Mouse (Mus musculus) retina, adult 2 months (tissue): ENCODE data around the gene Hoxa6.
A peak's percentile ranks its signal among the peaks of the same experiment; 100 is the strongest.

ENCODE experiments used
- DNase-seq: peaks from one replicate; pipeline ENCODE4 v3.0.0-alpha.2; 2012; ENCODE audit warnings: low read depth, low spot score

The Hoxa6 gene

GRCm38 (mm10) chr6:52228475-52229465 is 20.2 kb upstream of the Hoxa6 start:
- no peak for DNase-seq

DNA sequence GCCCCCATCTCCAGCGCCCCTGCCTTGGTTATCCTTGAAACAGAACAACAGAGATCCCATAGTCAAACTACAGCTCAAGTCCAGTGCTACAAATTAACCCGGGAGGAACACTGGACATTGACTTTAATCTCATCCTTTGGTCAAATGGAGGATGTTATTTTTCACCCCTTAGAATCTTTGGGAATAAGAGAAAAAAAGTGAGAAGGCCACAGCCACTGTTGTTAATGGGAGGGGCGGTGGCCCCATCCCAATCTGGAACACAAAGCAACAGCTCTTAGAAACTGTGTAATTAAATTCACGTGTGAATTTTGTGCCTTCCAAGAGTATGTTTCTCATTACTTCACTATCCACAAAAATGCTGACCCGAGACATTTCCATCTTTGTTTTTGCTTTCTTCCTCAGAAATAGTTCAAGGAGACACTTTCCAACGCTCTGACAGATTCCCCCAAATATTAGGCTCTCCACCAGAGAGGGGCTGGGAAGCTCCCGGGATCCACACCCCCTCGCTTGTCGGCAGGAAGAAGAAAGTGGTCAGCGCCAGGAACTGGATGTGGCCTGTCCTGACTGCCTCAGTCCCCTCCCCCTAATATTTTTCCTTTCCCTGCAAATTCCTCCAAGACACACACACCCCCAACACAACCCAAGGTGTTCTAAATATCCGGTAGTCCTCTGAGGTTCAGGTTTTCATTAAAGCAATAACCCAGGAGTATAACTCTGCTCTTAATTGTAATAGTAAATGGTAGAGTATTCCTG is 19.1 kb upstream of the Hoxa6 start:
- DNase-seq: no peak

GRCm38 (mm10) chr6:52226569-52227257 is 18.2 kb upstream of the Hoxa6 start:
- DNase-seq: no peak

- no peak for DNase-seq
These were observed 17.4 kb upstream of the Hoxa6 start for GRCm38 (mm10) chr6:52225612-52226568.

DNA sequence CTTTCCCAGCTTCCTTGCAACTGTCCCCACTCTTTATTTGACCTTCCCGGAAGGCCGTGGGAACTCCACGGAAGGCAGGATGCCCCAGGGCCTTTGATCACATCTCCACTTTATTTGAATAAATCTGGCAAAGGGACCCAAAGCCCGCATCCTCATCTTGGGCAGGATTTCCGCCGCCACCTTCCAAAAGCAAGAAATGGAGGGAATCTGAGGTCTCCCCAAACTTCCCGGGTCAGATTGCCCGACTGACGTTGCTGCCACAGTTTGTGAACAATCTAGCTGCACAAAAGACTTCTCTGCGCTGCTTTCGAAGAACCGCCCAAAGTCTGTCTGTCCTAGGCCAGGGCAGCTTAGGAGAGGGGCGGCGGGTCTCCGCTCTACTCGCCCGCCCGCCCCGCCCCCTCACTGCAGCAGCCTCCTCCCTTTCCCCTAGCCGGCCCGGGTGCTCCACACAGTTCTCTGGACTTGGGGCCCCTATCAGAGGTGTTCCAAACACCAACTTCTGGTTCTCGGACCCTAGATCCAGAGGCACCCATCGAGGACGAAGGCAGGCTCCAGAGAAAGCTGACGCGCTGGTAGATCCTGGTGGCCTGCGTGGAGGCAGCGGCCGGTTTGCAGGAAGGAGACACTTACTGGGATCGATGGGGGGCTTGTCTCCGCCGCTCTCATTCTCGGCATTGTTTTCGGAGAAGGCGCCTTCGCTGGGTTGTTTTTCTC is 16.5 kb upstream of the Hoxa6 start:
- no peak for DNase-seq

- no peak for DNase-seq
These were observed 15.6 kb upstream of the Hoxa6 start for GRCm38 (mm10) chr6:52223939-52224760.

GRCm38 (mm10) chr6:52222729-52223128 is 14.2 kb upstream of the Hoxa6 start:
- DNase-seq: no peak

GRCm38 (mm10) chr6:52221993-52222685 is 13.6 kb upstream of the Hoxa6 start:
- DNase-seq: no peak

GRCm38 (mm10) chr6:52221337-52221992 is 12.9 kb upstream of the Hoxa6 start, which contains the start of gene Hoxa7:
Gene Hoxa7 (minus strand): TSS chr6:52221854.
- DNase-seq: peak; percentile 59

- DNase-seq: no peak
These were observed 12.4 kb upstream of the Hoxa6 start for GRCm38 (mm10) chr6:52220865-52221310.

DNA sequence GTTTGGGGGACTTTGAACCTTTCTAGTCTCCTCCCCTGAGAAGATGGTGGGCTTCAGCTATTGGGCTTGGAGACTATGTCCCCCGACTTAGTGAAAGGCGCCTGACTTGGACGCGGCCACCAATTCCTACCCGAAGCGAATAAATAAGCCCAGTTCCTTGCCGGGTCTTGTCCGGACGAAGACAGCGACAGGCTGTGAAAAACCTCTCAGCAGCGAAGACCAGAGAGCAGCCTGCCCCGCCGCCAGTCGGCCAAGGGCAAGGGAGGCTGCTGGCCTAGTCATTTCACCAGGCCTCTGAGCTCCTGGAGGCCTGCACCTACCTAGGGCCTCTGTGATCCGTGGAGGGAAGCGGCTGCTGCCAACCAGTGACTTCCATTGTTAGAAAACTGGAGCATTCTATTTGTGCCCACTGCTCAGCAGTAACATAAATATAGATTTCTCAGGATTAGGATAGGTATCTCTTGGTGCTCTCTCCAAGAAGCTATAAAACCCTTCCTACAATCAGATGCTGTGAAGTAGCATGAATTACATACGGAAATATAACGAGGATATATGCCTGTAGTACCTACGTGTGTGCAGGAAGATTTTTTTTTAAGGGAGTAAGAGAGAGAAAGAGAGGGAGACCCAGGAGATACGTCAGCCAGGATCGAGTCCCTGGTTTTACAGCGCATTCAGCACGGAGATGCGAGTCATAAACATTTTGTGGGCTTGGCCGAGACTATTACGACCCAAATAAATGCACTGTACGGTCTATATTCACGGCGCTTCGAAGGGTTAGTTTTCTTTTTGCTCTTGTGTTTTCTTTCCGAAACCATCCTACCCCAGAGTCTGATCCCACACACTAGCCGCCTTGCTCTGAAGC is 11.7 kb upstream of the Hoxa6 start:
- DNase-seq: no peak

DNA sequence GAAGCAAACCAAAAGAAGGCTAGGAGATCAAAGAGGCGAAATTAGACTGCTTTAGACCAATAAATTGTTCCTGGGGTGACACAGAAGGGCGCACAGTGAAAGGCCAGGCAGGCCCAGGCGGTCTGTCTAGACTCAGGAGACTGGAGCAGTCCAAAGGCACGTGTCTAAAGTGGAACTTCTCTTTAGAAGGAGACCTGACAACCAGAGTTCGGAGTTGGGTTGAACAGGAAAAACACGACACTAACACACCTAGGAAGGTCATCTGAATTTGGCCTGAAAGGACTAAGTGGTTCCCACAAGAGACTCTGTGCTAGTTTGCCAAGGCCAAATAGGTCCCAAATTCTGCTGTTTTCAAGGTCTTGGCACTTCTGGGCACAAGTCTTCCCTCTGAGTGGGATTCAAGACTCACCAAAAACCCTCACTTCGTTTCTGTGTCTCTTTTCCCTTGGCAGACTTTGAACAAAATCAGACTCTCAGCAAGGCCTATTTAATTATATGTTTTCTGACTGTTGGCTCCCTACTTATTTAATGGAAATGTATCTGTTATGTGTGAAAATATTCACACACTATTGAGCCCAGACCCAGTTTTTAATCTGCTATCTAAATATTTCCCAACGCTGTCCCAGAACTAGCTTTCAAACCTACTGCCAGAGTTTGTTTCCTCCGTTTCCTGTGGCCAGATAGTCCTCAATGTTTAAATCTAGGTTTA is 10.9 kb upstream of the Hoxa6 start:
- DNase-seq: no peak

GRCm38 (mm10) chr6:52218643-52219215 is 10.2 kb upstream of the Hoxa6 start:
- DNase-seq: no peak

DNA sequence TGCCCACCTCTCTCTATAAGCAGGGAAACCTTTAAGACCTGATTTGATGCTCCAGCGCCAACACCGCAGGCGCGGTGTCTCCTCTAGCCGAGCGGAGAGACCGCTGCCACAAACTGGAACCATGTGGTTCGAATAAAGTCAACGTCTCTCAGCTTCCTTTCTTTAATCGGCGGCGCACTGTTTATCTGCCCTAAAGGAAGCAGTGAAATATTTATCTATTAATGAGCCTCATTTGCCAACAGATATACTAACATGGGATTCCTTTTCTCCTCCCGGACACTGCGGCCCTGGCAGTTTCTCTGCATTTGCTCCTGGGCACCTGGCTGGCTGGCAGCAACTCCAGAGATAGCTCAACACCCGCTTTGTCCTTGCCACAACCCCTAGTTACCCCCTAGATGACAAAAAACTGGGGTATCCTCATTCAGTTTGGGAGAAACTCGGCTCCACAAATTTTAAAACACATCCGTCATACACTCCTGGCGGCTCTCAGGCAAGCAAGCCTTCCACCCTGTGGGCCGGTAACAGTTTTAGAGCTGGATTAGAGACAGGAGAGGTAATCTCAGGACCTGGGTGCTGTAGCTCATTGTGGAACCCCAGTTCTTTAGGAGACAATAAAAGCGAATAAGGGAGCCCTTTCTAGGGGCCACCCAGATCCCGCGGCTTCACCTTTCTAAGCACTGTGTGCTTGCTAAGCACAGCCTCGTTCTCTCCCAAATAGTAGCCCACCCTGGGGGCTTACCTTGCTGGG is 9.5 kb upstream of the Hoxa6 start:
- DNase-seq: no peak

DNA sequence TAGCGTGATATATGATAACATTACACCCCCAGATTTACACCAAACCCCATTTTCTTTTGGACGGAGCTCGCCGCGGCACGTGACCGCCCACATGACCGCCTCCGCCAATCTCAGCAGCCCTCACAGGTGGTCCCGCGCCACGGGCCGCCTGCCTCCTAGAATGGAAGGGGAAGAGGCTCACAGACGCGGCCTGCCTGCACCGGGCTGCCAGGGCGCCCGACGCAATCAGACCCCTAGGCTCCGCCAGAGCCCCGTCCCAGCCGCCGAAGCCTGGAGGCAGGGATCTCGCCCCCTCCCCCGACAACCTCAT is 8.9 kb upstream of the Hoxa6 start:
- DNase-seq: no peak
